Mouse (Mus musculus): Measurements from ENCODE around the gene Hdc. TPM values are rescaled to one million over a fixed set of nuclear protein-coding genes. Genes with fewer than 3 reads are reported as not detected.

Hdc gene
- 434 and 683 TPM in 2 replicates for total RNA-seq (2023)

DNA sequence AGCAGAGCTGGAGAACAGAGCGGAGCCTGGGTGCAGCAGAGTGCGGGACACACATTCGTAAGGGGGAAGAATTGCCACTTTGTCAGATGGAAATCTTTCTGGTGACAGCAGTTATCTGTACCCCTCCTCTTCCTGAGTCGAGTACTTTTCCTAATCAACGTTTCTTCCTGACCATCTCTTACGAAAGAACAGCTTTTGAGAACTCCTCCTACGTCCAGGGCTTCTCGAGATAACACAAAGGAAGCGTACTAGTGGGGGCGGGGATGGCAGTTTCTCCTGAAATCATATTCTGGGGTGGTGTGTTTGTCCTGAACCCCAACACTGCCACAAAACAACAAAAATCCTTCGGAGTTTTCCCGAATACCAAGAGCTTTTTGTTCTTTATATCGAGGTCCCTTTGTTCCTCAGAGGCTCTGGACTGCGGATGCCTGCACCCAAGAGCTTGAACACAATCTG lies at the start of gene Hdc:
Gene Hdc, minus strand, starts transcription at position 51 of the 456 bp plus-strand sequence.

DNA sequence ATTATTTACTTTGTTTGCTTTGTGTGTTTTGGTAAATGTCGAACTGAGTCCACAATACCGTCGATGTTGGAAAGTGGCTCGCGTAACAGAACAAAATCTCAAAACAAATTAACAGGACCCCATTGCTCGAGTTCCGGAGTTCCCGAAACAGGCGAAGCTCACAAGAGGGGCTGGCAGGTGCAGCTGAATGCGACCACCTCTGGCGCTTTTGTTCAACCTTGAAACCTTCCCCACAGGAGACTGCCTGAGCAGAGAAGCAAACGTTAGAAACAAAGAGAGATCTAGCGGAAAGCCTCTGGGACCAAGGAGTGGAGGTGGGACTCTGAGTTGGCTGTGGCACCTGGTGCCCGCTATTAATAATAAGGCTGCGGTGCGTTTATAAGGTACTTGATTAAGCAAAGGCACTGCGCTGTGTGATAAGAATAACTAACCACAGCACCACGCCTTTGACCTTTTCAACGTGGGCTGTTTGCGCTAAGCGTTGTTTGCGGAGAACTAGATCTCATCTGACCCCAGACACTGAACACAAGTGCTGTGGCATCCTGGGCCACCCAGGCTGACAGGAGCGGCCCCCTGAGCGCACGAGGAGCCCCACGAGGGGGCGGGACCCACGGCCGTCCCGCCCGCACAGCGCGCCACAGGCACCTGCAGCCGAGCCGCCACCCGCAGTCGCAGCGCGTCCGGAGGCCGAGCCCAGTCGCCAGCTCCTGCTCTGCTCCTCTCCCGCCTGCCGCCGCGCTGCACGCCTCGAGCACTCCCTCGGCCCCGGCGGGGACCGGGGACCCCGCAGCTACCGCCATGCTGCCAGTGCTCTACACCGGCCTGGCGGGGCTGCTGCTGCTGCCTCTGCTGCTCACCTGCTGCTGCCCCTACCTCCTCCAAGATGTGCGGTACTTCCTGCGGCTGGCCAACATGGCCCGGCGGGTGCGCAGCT lies 66.5 kb downstream of the Hdc start, which contains the start of gene Slc27a2:
Gene Slc27a2, plus strand, starts transcription at position 51 of the 934 bp plus-strand sequence.

Other genes starting within 250 kb of the Hdc start
- gene Atp8b4, start 118.6 kb downstream of the Hdc start, total RNA-seq (2023), result 145 and 223 TPM in 2 replicates
- gene Slc27a2, start 66.9 kb downstream of the Hdc start, total RNA-seq (2023), result 0.32 and 0.84 TPM in 2 replicates
- 41.2 and 54.3 TPM in 2 replicates for gene Gabpb1, start 57.0 kb upstream of the Hdc start, total RNA-seq (2023)
- gene Usp8, start 88.0 kb upstream of the Hdc start, total RNA-seq (2023), result 38.2 and 43.8 TPM in 2 replicates
- gene Usp50, start 164.2 kb upstream of the Hdc start, total RNA-seq (2023), result not detected in 2 replicates